Mouse (Mus musculus): ENCODE results near the gene Kat8.
"Not testable (repeated sequence)": the region's sequence is repeated elsewhere in the genome, so short reads cannot be mapped to it uniquely, and the experiment has no call there.

The Kat8 gene

GRCm38 (mm10) chr7:127912190-127912871 lies at the start of gene Kat8:
TSS of gene Kat8 (plus strand) at chr7:127912516.
- peak; percentile 90 for DNase-seq

GRCm38 (mm10) chr7:127866434-127866833 lies 45.9 kb upstream of the Kat8 start:
- DNase-seq, result no peak

GRCm38 (mm10) chr7:127867641-127868040 lies 44.7 kb upstream of the Kat8 start:
- no peak for DNase-seq

- no peak for DNase-seq
Measured at GRCm38 (mm10) chr7:127869149-127869810, 43.0 kb upstream of the Kat8 start.

- no peak for DNase-seq
Measured at GRCm38 (mm10) chr7:127870136-127870821, 42.0 kb upstream of the Kat8 start.

- DNase-seq, result no peak
Measured at GRCm38 (mm10) chr7:127874812-127875626, 37.3 kb upstream of the Kat8 start.

- DNase-seq, result peak; percentile 94
Measured at GRCm38 (mm10) chr7:127875627-127876001, 36.7 kb upstream of the Kat8 start.

- peak; percentile 79 for DNase-seq
Measured at GRCm38 (mm10) chr7:127876041-127876466, 36.3 kb upstream of the Kat8 start, which contains the start of gene Zfp646. TSS of gene Zfp646 (plus strand) at chr7:127876221.

GRCm38 (mm10) chr7:127876467-127877348 lies 35.6 kb upstream of the Kat8 start, which contains the start of gene Zfp668:
TSS of gene Zfp668 (minus strand) at chr7:127876828.
- DNase-seq, result peak; percentile 90

- DNase-seq, result no peak
Measured at GRCm38 (mm10) chr7:127879301-127879700, 33.0 kb upstream of the Kat8 start.

GRCm38 (mm10) chr7:127880431-127880830 lies 31.9 kb upstream of the Kat8 start:
- no peak for DNase-seq

- DNase-seq, result peak; percentile 79
Measured at GRCm38 (mm10) chr7:127885951-127886350, 26.4 kb upstream of the Kat8 start.

- no peak for DNase-seq
Measured at GRCm38 (mm10) chr7:127886551-127886950, 25.8 kb upstream of the Kat8 start.

GRCm38 (mm10) chr7:127887191-127887590 lies 25.1 kb upstream of the Kat8 start:
- DNase-seq, result no peak

- no peak for DNase-seq
Measured at GRCm38 (mm10) chr7:127887781-127888180, 24.5 kb upstream of the Kat8 start.

GRCm38 (mm10) chr7:127888821-127889220 lies 23.5 kb upstream of the Kat8 start:
- no peak for DNase-seq

- no peak for DNase-seq
Measured at GRCm38 (mm10) chr7:127890798-127891197, 21.5 kb upstream of the Kat8 start, which contains the start of gene Prss53. TSS of gene Prss53 (minus strand) at chr7:127890970.

- DNase-seq, result no peak
Measured at GRCm38 (mm10) chr7:127894480-127894879, 17.8 kb upstream of the Kat8 start.

- peak; percentile 96 for DNase-seq
Measured at GRCm38 (mm10) chr7:127895442-127895841, 16.9 kb upstream of the Kat8 start, which contains the start of the genes Gm21974 and Vkorc1. TSS of gene Gm21974 (minus strand) at chr7:127895454. TSS of gene Vkorc1 (minus strand) at chr7:127895617.

GRCm38 (mm10) chr7:127895891-127896290 lies 16.4 kb upstream of the Kat8 start:
- DNase-seq, result not testable (repeated sequence)

- DNase-seq, result peak; percentile 59
Measured at GRCm38 (mm10) chr7:127896384-127896783, 15.9 kb upstream of the Kat8 start.

Measured in layer of hippocampus, adult 9-11 months (tissue).